Mouse (Mus musculus) cerebellum, postnatal 10 days (tissue): ENCODE measurements at regions not wholly inside any gene's neighbourhood (a gene's known extent, or its start where the extent isn't known, plus 50 kb on each side); places are given as distances from the start of the nearest gene placed in this dataset.

Experiments used
- DNase-seq, 2 experiments: peaks; one replicate each; pipeline ENCODE4 v3.0.0; 2021; ENCODE audit warnings: mixed read lengths in 2 of 2

- DNase-seq: no peak
Observed at GRCm38 (mm10) chrX:110061870-110062269, 752.2 kb upstream of the Pou3f4 start.

DNA sequence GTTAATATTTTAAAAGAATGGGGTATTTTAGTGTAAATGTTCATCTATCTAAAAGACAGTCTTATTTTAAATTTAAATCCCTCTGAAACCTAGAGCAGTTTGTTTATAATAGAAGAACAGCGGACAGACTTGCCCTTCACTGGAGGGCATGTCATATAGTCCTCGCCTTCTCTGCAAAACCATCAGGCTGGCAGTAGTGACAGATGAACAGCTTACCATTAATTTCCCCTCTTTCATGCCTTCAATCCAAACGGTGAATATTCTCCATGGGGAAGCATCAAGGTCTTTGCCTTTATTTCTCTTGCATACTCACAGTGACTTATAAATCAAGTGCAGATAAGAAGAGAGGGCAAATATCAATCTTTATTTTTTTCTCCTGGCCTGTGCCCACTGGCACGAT lies 737.7 kb upstream of the Pou3f4 start:
- DNase-seq: no peak

DNA sequence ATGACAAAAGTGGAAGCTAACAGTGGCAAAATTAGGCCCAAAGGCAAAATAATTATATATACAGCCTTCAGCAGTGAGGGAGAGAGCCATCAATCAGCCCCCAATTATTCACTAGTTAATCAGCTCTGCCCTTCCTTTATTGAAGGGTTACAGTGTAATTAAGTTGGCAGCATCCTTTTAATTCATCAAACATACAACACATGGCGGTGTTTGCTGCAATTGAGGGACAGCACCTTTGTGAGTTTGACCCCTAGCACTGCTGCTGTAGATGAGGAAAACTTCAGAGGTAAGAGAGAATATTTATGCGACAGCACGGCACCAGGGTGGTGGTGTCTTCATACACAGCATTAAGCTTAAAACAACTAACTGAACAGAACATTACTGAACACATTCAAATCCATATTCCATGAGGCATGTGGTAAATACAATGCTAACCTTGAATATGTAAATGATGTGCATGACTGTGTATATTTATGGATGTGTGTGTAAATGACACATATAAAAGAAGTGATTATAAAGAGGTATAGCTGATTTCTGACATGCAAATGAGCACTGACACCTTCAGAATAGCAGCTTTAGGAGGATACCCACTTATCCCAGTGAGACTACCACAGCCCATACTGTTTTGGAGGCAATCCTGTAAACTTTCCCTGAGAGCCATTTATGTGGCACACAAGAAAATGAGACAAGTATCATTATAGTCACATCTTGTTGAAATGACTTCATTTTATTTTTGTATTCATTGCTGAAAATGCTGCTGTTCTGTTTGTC lies 736.1 kb upstream of the Pou3f4 start:
- no peak for DNase-seq

DNA sequence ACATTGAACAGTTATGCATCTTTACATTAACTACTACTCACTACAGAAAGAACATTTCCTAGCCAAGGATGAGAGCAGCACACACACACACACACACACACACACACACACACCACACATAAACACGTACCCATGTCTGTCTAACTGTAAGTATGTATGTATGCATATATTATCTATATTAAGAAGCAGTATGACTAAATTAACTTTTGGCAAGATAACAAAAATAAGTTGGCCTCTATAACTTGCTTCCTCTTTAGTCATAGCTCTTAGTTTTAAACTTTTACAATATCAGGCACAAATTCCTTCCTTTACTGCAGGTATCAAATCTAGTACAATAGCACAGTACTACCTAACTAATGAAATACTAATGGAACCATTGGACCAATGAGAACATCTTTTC lies 717.1 kb upstream of the Pou3f4 start:
- DNase-seq: no peak

DNA sequence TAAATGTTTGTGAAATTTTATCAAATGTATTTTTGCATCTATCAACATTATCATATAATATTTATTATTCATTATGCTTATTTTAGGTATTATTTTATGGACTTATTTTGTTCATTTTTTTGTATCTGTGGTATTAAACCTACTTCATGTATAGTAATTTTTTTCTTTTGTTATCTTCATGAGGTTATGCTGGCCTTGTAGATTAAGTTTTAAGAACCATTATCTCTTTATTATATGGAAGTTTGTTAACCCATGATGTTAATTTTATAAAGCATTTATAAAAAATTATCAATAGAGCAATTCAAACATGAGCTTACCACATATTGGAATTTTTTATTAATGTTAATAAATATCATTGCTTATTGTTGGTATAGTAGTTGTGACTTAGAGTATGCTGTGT lies 704.6 kb upstream of the Pou3f4 start:
- DNase-seq: no peak

DNA sequence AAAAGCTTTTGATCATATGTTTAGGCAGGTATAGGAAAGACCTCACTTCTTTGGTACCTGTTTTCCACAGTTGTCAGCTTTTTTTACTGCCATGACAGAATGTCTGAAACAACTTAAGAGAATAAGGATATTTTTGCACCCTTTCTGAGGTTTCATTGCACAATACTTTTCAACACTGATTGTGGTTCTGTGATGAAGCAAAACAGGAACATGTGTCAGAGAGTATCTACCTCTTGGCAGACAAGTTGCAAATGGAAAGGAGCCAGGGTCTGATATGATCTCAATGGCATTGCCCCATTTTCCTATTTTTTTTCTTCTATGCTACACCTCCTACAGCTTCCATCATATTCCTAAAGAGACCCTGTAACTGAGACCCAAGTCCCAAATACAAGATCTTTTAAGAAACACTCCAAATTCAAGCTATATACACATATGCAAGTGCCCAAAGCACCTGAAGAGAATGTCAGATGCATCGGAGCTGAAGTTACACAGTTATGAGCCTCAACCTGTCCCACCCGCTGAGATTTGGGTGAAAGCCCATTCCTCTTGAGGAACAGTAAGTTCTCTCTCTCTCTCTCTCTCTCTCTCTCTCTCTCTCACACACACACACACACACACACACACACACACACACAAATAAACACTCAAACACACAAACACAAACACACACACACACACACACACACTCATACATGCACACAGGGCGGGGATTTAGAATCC lies 696.4 kb upstream of the Pou3f4 start:
- peak; percentile 59 for DNase-seq

GRCm38 (mm10) chrX:110120720-110121119 lies 693.4 kb upstream of the Pou3f4 start:
- peak; percentile 1 to 2 for DNase-seq
